Mouse (Mus musculus): ENCODE measurements around the gene Alk. TPM values are rescaled to one million over a fixed set of nuclear protein-coding genes. Genes with fewer than 3 reads are reported as not detected.

The Alk gene
- total RNA-seq, 2 experiments from 2014 or later, result not detected

GRCm38 (mm10) chr17:71993011-71993410 lies 611.4 kb downstream of the Alk start:
- no peak for ATAC-seq (replicated peaks; ENCODE audit: low FRiP score, poor library complexity, severe bottlenecking)

GRCm38 (mm10) chr17:71991260-71991659 lies 613.2 kb downstream of the Alk start:
- ATAC-seq (replicated peaks; ENCODE audit: low FRiP score, poor library complexity, severe bottlenecking), result no peak

- ATAC-seq (replicated peaks; ENCODE audit: low FRiP score, poor library complexity, severe bottlenecking), result no peak
Measured at GRCm38 (mm10) chr17:71990176-71990720, 614.2 kb downstream of the Alk start.

GRCm38 (mm10) chr17:71988736-71989569 lies 615.5 kb downstream of the Alk start:
- no peak for ATAC-seq (replicated peaks; ENCODE audit: low FRiP score, poor library complexity, severe bottlenecking)

- ATAC-seq (replicated peaks; ENCODE audit: low FRiP score, poor library complexity, severe bottlenecking), result no peak
Measured at GRCm38 (mm10) chr17:71986998-71987397, 617.4 kb downstream of the Alk start.

- ATAC-seq (replicated peaks; ENCODE audit: low FRiP score, poor library complexity, severe bottlenecking), result no peak
Measured at GRCm38 (mm10) chr17:71986456-71986855, 618.0 kb downstream of the Alk start.

GRCm38 (mm10) chr17:71981177-71981576 lies 623.2 kb downstream of the Alk start:
- ATAC-seq (replicated peaks; ENCODE audit: low FRiP score, poor library complexity, severe bottlenecking), result no peak

GRCm38 (mm10) chr17:71980518-71981145 lies 623.8 kb downstream of the Alk start:
- no peak for ATAC-seq (replicated peaks; ENCODE audit: low FRiP score, poor library complexity, severe bottlenecking)

- ATAC-seq (replicated peaks; ENCODE audit: low FRiP score, poor library complexity, severe bottlenecking), result no peak
Measured at GRCm38 (mm10) chr17:71979137-71979536, 625.3 kb downstream of the Alk start.

- no peak for ATAC-seq (replicated peaks; ENCODE audit: low FRiP score, poor library complexity, severe bottlenecking)
Measured at GRCm38 (mm10) chr17:71976661-71977060, 627.8 kb downstream of the Alk start.

GRCm38 (mm10) chr17:71973704-71974103 lies 630.7 kb downstream of the Alk start:
- ATAC-seq (replicated peaks; ENCODE audit: low FRiP score, poor library complexity, severe bottlenecking), result no peak

- no peak for ATAC-seq (replicated peaks; ENCODE audit: low FRiP score, poor library complexity, severe bottlenecking)
Measured at GRCm38 (mm10) chr17:71967356-71967755, 637.1 kb downstream of the Alk start.

GRCm38 (mm10) chr17:71965733-71966606 lies 638.5 kb downstream of the Alk start:
- ATAC-seq (replicated peaks; ENCODE audit: low FRiP score, poor library complexity, severe bottlenecking), result no peak

GRCm38 (mm10) chr17:71964610-71965009 lies 639.8 kb downstream of the Alk start:
- ATAC-seq (replicated peaks; ENCODE audit: low FRiP score, poor library complexity, severe bottlenecking), result no peak

- ATAC-seq (replicated peaks; ENCODE audit: low FRiP score, poor library complexity, severe bottlenecking), result no peak
Measured at GRCm38 (mm10) chr17:71962746-71963145, 641.7 kb downstream of the Alk start.

- ATAC-seq (replicated peaks; ENCODE audit: low FRiP score, poor library complexity, severe bottlenecking), result no peak
Measured at GRCm38 (mm10) chr17:71955011-71955410, 649.4 kb downstream of the Alk start.

GRCm38 (mm10) chr17:71954217-71954844 lies 650.1 kb downstream of the Alk start:
- ATAC-seq (replicated peaks; ENCODE audit: low FRiP score, poor library complexity, severe bottlenecking), result no peak

- no peak for ATAC-seq (replicated peaks; ENCODE audit: low FRiP score, poor library complexity, severe bottlenecking)
Measured at GRCm38 (mm10) chr17:71950968-71951367, 653.5 kb downstream of the Alk start.

GRCm38 (mm10) chr17:71948687-71949086 lies 655.7 kb downstream of the Alk start:
- no peak for ATAC-seq (replicated peaks; ENCODE audit: low FRiP score, poor library complexity, severe bottlenecking)

- no peak for ATAC-seq (replicated peaks; ENCODE audit: low FRiP score, poor library complexity, severe bottlenecking)
Measured at GRCm38 (mm10) chr17:71947452-71947851, 657.0 kb downstream of the Alk start.

All from erythroblast, adult 5-6 weeks (primary cell).